Comparison of ENCODE assay signal across 26 mouse cellular contexts in the genomic region with DNA sequence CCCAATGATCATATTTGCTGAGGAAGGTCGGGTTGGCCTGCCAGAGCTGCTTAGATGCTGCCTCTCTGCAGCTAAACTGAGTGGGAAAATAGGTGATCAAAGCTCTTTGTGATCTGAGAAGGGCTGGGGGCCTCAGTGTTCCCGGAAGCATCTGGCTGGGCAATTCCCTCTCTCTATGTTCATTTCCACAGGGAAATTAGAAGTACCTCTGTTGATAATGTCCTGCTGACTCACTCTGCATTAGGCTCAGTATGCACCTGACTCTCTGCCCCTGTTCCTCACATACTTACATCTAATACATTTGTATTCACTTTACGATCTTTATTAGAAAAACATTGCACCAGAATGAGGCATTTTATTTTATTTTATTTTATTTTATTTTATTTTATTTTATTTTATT.
DNase-seq lines count a peak whose midpoint lies in the region; ATAC-seq lines count a peak whose summit lies in the region.
"Had no signal": no experiment of that assay in that cellular context is flagged by ENCODE, and none has a peak within 500 bp of the region (broad histone marks: within the 10 kb centered on the region; RNA-seq: fewer than 3 reads in every experiment).

No protein-coding gene starts in this region.

- DNase-seq in embryonic facial prominence, embryonic 14.5 days (ENCODE audit: low spot score) = no peak
- DNase-seq in embryonic facial prominence, embryonic 10.5 days (ENCODE audit: low spot score) = no peak
- no peak for DNase-seq in midbrain, embryonic 11.5 days (ENCODE audit: low spot score, missing footprints)
- no peak for DNase-seq in neural tube, embryonic 10.5 days (ENCODE audit: extremely low spot score, low spot score)
- no peak for DNase-seq in adrenal gland, adult 18-20 months (ENCODE audit: low spot score in 2 of 2)
- DNase-seq: adrenal gland, postnatal 10 days; cerebellum, adult 11 months; cerebellum, adult 9-10 months; gastrocnemius, postnatal 25 days; heart, adult 11 months; kidney, adult 8-10 months; kidney, postnatal 4 days; left cerebral cortex, postnatal 4 days; liver, postnatal 0 days; lung, postnatal 36 days; right cerebral cortex, postnatal 25 days; thymus, postnatal 25 days had no signal

- WGBS in embryonic facial prominence, embryonic 14.5 days = 60% methylated on average over 3 of the region's 3 CpGs
- WGBS in embryonic facial prominence, embryonic 10.5 days = 70% methylated on average over 3 of the region's 3 CpGs
- 65% methylated on average over 3 of the region's 3 CpGs for WGBS in midbrain, embryonic 11.5 days
- WGBS in midbrain, embryonic 13.5 days = 58% methylated on average over 3 of the region's 3 CpGs
- whole genome bisulfite sequencing in neural tube, embryonic 12.5 days = 54% methylated on average over 3 of the region's 3 CpGs

- H3K9me3 ChIP-seq in embryonic facial prominence, embryonic 14.5 days (ENCODE audit: control insufficient read depth, low read length) = no peaks in the 10 kb centered on the region
- no peaks in the 10 kb centered on the region for H3K9me3 ChIP-seq in embryonic facial prominence, embryonic 10.5 days
- H3K9me3 ChIP-seq in midbrain, embryonic 11.5 days (ENCODE audit: control insufficient read depth, low read length) = no peaks in the 10 kb centered on the region
- no peaks in the 10 kb centered on the region for H3K9me3 ChIP-seq in midbrain, embryonic 13.5 days
- H3K9me3 ChIP-seq in neural tube, embryonic 12.5 days = no peaks in the 10 kb centered on the region
- H3K9me3 ChIP-seq: G1E; heart, embryonic 10.5 days; heart, embryonic 15.5 days; liver, embryonic 12.5 days had no signal

- no peak overlapping the region for H3K27ac ChIP-seq in embryonic facial prominence, embryonic 14.5 days (replicated peaks; ENCODE audit: low read depth, low read length)
- no peak overlapping the region for H3K27ac ChIP-seq in embryonic facial prominence, embryonic 10.5 days (replicated peaks)
- H3K27ac ChIP-seq in midbrain, embryonic 11.5 days (ENCODE audit: low read depth, low read length) = no peak overlapping the region
- H3K27ac ChIP-seq in midbrain, embryonic 13.5 days = no peak overlapping the region
- H3K27ac ChIP-seq in neural tube, embryonic 12.5 days = no peak overlapping the region
- H3K27ac ChIP-seq: heart, embryonic 10.5 days; heart, embryonic 15.5 days; kidney, postnatal 0 days; liver, embryonic 12.5 days had no signal

- H3K4me2 ChIP-seq in embryonic facial prominence, embryonic 14.5 days (ENCODE audit: low read depth, low read length) = no peak overlapping the region
- H3K4me2 ChIP-seq in midbrain, embryonic 11.5 days = no peak overlapping the region
- no peak overlapping the region for H3K4me2 ChIP-seq in midbrain, embryonic 13.5 days (replicated peaks)
- no peak overlapping the region for H3K4me2 ChIP-seq in neural tube, embryonic 12.5 days (replicated peaks)
- H3K4me2 ChIP-seq: heart, embryonic 15.5 days; liver, embryonic 12.5 days had no signal

- no peak overlapping the region for H3K9ac ChIP-seq in embryonic facial prominence, embryonic 14.5 days (ENCODE audit: low read depth, low read length)
- H3K9ac ChIP-seq in midbrain, embryonic 11.5 days (ENCODE audit: low read length) = no peak overlapping the region
- no peak overlapping the region for H3K9ac ChIP-seq in midbrain, embryonic 13.5 days (replicated peaks)
- no peak overlapping the region for H3K9ac ChIP-seq in neural tube, embryonic 12.5 days
- H3K9ac ChIP-seq: heart, embryonic 15.5 days; liver, embryonic 12.5 days; liver, postnatal 0 days had no signal

- no peak overlapping the region for H3K4me3 ChIP-seq in embryonic facial prominence, embryonic 14.5 days (ENCODE audit: low read depth, low read length)
- no peak overlapping the region for H3K4me3 ChIP-seq in embryonic facial prominence, embryonic 10.5 days
- no peak overlapping the region for H3K4me3 ChIP-seq in midbrain, embryonic 11.5 days (ENCODE audit: low read depth, low read length)
- no peak overlapping the region for H3K4me3 ChIP-seq in midbrain, embryonic 13.5 days (replicated peaks)
- no peak overlapping the region for H3K4me3 ChIP-seq in neural tube, embryonic 12.5 days
- H3K4me3 ChIP-seq: heart, embryonic 10.5 days; heart, embryonic 15.5 days; liver, embryonic 12.5 days had no signal

- ATAC-seq in embryonic facial prominence, embryonic 14.5 days (ENCODE audit: low read depth) = peak; percentile 62; the same call in 1 of the 2 replicates
- ATAC-seq in midbrain, embryonic 11.5 days (ENCODE audit: low FRiP score) = peak; percentile 50; the same call in 1 of the 2 replicates
- no peak; the same call in 1 of the 2 replicates for ATAC-seq in midbrain, embryonic 13.5 days
- ATAC-seq in neural tube, embryonic 12.5 days (ENCODE audit: low FRiP score, low read depth) = peak; percentile 38; the same call in 1 of the 2 replicates
- ATAC-seq: forebrain, embryonic 14.5 days; intestine, embryonic 16.5 days; liver, embryonic 12.5 days; liver, postnatal 0 days had no signal

- no peaks in the 10 kb centered on the region for H3K27me3 ChIP-seq in embryonic facial prominence, embryonic 14.5 days (replicated peaks; ENCODE audit: control insufficient read depth, insufficient read depth, low read length)
- no peaks in the 10 kb centered on the region for H3K27me3 ChIP-seq in embryonic facial prominence, embryonic 10.5 days (replicated peaks; ENCODE audit: low read depth, poor library complexity, severe bottlenecking)
- H3K27me3 ChIP-seq in midbrain, embryonic 11.5 days (ENCODE audit: control insufficient read depth, insufficient read depth, low read length) = no peaks in the 10 kb centered on the region
- no peaks in the 10 kb centered on the region for H3K27me3 ChIP-seq in midbrain, embryonic 13.5 days
- H3K27me3 ChIP-seq in neural tube, embryonic 12.5 days (replicated peaks) = no peaks in the 10 kb centered on the region
- H3K27me3 ChIP-seq: heart, embryonic 15.5 days; liver, embryonic 12.5 days had no signal

- H3K36me3 ChIP-seq in embryonic facial prominence, embryonic 14.5 days (ENCODE audit: control insufficient read depth, insufficient read depth, low read length) = no peaks in the 10 kb centered on the region
- no peaks in the 10 kb centered on the region for H3K36me3 ChIP-seq in embryonic facial prominence, embryonic 10.5 days (replicated peaks)
- no peaks in the 10 kb centered on the region for H3K36me3 ChIP-seq in midbrain, embryonic 11.5 days (ENCODE audit: control insufficient read depth, insufficient read depth, low read length)
- no peaks in the 10 kb centered on the region for H3K36me3 ChIP-seq in midbrain, embryonic 13.5 days
- H3K36me3 ChIP-seq in neural tube, embryonic 12.5 days = no peaks in the 10 kb centered on the region
- H3K36me3 ChIP-seq: G1E; heart, embryonic 10.5 days; heart, embryonic 15.5 days; liver, embryonic 12.5 days had no signal

- no peaks in the 10 kb centered on the region for H3K4me1 ChIP-seq in embryonic facial prominence, embryonic 14.5 days (ENCODE audit: control insufficient read depth, insufficient read depth, low read length)
- H3K4me1 ChIP-seq in embryonic facial prominence, embryonic 10.5 days = no peaks in the 10 kb centered on the region
- H3K4me1 ChIP-seq in midbrain, embryonic 11.5 days (ENCODE audit: control insufficient read depth, insufficient read depth, low read length) = no peaks in the 10 kb centered on the region
- 0 out of 2 replicates have a peak, but pooled peaks cover 3% of the 10 kb centered on the region for H3K4me1 ChIP-seq in midbrain, embryonic 13.5 days (replicated peaks)
- H3K4me1 ChIP-seq in neural tube, embryonic 12.5 days = no peaks in the 10 kb centered on the region
- H3K4me1 ChIP-seq: heart, embryonic 10.5 days; heart, embryonic 15.5 days; liver, embryonic 12.5 days had no signal
